Mouse (Mus musculus) heart, adult 11 months (tissue): ENCODE data around the gene St3gal6.

Experiments
- DNase-seq: peaks from one replicate; pipeline ENCODE4 v3.0.0; 2022

St3gal6 gene

DNA sequence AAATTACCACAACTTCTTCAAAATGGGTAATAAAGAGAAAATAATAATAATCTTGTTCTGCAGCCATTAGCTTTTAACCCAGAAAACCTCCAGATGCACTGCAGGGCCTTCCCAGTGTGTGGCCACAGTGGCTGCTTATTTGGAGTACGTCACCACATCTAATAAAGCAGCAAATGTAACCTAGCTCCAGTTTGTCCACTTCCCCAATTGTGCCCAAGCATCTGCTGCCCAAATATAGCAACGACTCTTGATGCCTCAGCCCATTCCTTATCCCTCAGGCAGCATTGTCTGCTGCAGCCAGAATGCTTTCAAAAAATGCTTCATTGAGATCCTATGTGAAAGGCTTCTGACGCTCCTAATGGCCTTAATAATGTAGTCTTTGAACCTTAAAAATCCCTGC, 49.2 kb downstream of the St3gal6 start:
- DNase-seq: peak; percentile 95

DNA sequence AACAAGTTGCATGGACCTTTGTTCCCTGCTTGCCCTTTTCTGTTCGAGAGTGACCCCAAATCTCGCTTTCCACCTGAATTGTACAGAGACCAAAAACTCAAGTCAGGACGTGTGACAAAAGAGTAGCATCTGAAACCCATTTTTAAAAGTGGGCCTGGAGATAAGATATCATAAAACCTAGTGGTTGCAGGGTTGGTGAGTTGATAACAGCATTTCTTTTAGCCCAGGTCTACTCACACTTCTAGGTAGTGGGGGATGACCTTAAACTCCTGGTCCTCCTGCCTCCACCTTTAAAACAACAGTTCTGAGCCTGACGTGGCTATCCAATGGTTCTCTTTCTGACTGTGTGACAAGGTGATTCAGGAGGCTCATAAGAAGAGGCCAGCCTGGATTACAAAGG, 53.2 kb downstream of the St3gal6 start:
- DNase-seq: no peak

DNA sequence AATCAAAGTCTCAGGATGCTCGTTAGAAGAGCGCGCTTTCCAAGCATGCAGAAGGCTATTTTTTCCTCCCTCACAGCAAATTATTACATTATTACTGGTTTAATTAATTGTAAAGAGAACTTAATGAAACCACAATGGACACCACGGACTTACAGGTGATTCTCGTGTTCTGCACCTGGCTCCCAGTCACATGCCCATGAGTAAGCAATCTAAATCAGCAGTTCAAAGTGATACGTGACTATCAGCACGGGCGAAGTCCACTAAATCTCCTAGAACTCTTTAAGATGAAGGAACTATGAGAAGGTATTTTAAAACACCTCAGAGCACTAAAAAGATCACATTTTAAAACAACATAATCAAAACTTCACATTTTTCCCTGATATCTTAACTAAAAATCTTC, 54.0 kb downstream of the St3gal6 start:
- no peak for DNase-seq

DNA sequence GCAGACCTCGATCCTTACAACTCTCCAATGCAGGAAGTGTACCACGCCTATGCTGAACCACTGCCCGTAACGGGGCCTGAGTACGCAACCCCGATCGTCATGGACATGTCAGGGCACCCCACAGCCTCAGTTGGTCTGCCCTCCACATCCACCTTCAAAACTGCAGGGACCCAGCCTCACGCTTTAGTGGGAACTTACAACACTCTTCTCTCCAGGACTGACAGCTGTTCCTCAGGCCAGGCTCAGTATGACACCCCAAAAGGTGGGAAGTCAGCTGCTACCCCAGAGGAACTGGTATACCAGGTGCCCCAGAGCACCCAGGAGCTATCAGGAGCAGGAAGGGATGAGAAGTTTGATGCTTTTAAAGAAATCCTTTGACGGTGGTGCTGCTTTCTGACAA, 58.6 kb downstream of the St3gal6 start:
- peak; percentile 91 for DNase-seq

DNA sequence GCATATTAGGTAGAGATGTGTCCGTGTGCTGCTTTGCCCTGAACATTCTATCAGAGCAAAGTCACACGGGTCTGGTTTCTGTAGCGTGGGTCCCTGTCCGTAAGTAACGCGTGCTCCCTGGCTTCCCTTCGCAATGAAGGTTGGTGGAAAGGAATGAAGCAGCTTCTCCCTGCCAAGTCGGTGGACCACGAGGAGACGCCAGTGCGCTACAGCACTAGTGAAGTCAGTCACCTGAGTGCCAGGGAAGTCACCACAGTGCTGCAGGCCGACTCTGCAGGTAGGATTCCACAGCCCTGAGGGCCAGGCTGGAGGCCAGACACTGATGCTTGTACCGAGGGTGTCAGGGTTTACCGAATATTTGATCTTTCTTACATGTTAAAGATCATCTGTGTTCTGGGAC, 60.0 kb downstream of the St3gal6 start:
- peak; percentile 85 for DNase-seq

DNA sequence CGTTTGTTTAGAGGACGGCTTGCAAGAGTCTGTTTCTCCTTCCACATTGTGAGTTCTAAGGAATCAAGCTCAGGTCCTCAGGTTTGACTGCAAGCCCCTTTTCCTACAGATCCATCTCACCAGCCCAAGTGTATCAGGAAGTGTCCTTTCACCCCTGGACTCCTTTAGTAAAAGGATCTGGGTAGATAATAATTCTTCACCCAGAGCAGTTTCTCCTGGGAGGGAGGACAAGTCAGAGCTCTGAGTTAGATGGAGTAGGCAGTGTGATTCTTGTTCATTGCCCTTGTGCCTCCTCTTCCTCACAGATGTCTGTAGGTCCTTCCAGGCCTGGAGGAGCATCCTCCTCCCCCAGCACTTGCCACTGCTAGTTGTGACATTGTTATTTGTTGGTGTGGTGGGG, 61.5 kb downstream of the St3gal6 start:
- DNase-seq: peak; percentile 78

DNA sequence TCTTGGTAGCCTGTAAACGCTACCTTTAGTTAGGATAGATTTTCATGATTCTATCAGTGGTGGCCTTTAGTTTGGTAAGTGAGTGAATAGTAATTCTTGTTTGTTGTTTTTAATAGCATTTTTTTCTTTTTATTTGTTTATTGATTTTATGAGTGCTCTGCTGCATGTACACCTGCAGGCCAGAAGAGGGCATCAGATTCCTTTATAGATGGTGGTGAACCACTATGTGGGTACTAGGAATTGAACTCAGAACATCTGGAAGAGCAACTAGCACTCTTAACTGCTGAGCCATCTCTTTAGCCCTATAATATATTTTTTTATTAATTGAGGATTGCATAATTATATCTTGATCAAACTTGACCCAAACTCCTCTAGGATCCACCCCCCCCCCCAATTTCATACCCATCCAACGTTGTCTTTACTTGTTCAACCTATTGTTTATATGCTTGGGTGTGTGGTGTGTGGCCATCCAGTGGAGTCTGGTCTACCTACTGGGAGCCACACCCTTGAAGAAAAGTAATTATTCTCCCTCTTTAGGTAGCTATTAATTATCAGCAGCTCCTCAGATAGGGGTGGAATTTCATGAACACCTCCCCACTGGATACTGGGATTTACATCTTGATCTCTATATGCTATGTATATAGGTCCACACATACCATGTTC, 62.1 kb downstream of the St3gal6 start:
- peak; percentile 78 for DNase-seq

DNA sequence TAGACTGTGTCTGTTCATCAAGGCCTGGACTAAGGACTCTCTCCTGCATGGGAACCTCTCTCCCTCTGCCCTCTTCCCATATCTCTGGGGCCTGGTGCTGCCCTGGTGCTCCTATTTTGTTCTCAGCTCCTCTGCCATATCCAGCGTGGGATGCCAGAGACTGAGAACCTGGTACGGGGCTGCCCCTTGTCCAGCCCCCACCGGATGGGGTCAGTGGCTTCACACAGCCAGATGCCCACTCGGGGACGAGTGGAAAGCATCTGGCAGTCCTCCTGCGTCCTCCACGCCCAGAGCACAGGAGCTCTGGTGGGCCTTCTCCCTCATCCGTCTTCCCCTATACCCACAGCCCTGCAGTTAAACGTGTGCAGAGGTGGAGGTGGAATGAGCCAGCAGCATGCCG, 63.7 kb downstream of the St3gal6 start:
- peak; percentile 91 for DNase-seq

DNA sequence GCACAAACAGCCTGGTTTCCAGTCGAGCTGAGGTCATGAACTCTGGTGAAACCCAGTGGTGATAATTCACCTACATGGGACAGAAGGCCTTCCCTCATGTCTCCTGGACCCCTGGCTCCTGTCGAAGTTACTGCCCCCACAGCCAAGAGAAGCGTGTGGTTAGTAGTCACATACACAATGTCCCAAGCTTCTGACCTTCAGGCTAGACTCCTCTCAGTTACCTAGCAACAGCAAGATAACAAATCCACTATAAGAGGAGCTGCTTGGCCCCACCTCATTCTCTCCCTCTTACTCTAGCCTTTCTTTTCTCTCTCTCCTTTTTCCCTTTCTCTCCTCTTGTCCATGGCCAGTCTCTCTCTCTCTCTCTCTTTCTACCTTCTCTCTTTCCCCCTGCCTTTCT, 64.1 kb downstream of the St3gal6 start:
- peak; percentile 93 for DNase-seq

DNA sequence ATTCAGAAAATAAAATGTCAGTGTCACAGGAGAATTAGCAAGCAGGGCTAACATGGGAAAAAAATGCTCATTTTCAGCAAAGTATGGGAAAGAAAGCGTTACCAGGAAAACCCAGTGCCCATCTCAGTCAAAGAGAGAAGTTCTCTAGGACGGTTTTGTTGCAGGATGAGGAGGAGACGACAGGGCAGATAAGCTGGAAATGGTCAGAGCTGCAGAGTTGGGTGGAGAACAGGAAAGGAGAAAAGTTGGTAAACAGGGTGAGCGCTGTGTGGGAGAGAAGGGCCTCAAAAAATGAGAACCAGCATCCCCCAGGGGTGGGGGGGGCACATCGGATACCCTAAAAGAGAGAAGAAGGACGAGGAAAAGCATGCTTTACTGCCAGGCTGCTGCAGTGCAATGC, 67.1 kb downstream of the St3gal6 start:
- no peak for DNase-seq

DNA sequence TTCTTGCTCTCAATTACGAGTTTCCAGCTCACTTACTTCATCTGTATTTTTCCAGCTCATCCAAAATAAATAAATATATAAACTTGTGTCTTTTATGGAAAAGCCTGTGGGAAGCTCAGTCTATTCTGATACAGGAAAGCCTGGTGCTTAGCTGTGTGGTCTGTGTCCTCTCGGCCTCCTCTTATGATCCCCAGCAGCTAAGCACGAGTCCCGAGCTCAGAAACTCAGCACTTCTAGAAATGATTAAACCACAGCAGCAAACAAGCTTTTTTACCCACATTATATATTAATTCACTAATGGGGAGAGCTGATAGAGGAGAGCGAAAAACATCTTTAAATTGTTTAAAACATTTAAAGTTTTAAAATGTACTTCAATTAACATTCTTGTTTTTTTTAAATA, 67.6 kb downstream of the St3gal6 start:
- peak; percentile 37 for DNase-seq

DNA sequence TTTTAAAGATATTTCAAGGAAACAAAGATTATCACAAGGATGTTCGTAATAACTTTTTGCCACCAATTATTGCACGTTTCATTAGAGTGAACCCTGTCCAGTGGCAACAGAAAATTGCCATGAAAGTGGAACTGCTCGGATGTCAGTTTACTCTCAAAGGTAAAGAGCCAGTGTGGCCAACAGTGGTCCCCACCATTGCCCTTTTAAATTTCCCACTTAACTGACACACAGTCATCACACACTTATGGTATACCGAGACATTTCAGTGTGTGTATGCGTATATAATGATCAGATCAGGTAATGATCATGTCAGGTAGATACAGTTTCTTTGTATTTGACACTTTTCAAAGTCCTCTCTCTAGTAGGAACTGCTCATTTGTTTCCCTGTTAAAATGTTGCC, 68.9 kb downstream of the St3gal6 start:
- no peak for DNase-seq

DNA sequence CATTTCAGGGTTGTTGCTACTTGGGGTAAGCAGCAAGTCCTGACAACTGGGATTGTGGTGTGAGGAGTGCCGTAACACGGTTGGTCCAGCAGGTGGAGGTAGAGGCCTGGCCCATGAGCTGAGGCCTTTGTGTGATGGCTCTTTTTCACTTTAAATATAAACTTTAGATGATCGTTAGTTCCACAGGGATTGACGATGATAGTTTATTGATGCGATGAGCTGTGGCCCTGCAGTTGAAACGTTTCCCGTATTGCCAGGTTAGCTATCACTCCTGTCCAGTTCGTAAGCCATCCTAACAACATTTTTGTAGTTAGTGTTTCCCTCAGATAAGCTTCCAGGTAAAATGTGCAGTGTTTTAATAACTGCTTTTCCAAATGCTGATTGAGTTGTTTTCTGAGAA, 69.4 kb downstream of the St3gal6 start:
- peak; percentile 93 for DNase-seq

DNA sequence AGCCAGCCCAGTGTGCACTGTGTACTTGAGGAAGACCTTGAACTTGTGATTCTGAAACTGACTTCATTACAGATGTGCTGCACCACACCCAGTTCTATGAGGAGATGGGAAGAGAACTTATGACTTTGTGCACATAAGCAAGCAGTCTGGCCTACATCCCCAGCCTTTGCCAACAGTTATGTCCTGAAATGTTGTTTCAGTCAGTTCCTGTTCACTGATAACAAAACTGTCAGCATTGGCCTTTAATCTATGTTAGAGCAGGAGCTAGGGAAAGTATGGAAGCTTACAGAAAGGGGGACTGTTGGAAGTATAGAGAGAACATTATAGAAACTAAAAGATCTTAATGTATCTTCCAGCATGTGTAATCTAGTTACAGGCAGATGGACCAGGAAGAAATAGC, 70.2 kb downstream of the St3gal6 start:
- DNase-seq: no peak

DNA sequence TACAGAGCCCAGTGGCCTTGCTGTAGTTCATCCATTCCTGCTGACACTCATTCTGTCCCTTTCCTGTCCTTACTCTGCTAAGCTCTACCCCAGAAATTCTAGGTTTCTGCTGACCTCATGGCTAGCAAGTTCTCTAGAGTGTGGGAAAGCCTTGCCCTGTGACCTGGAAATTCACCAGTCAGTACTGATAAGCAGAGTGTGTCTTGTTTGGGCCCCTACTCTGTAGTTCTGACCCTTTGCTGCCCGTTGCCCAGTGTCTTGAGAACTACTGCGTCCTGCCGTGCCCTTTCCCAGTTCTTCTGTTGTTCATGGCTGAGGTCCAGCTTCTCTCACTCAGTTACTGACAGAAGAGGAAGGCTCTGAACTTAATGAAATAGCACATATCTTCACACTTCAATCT, 70.9 kb downstream of the St3gal6 start:
- peak; percentile 97 for DNase-seq

DNA sequence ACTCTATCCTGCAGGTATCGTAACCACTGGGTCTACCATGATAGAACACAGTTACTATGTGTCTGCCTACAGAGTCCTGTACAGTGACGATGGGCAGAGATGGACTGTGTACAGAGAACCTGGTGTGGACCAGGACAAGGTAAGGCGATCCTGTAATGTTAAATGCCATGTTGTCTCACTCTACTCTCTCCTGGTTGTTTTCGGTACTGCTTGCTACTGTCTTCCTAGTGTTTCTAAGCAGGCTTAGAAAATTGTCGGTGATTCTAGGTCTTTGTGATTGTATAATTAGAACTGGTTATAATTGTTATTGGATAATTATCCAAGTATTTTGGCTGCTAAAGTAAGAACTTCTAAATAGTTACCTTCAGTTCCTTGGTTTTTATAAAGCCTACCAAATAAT, 72.4 kb downstream of the St3gal6 start:
- DNase-seq: no peak

DNA sequence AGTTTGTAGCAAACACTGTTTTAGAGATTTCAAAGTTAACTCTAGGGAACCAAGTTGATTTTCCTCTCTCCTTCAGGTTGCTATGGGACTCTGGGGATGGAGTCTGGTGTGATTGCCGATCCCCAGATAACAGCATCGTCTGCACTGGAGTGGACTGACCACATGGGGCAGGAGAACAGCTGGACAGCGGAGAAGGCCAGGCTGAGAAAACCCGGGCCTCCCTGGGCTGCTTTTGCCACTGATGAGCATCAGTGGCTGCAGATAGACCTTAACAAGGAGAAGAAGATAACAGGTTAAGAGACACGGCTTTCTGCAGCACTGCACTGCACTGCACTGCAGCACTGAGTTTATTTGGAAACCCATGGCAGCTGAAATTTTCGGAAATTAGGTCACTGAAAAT, 73.4 kb downstream of the St3gal6 start:
- peak; percentile 91 for DNase-seq

DNA sequence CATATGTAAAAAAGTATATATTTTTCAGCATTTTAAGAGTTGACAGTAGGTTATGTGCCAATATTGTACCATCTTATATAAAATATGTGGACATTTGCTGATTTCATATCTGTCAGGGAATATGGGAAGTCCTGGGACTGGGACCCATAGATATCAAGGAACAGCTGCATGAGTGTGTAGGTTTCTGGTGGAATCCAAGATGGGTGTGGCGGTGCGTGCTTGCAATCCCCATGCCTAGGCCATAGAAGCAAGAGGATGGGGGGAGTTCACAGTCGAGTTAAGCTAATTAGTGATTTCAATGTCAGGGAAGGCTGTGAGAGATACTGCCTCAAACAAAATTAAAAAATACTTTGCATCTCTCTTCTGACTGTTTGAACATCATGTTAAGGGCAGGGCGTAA, 75.0 kb downstream of the St3gal6 start:
- peak; percentile 73 for DNase-seq

DNA sequence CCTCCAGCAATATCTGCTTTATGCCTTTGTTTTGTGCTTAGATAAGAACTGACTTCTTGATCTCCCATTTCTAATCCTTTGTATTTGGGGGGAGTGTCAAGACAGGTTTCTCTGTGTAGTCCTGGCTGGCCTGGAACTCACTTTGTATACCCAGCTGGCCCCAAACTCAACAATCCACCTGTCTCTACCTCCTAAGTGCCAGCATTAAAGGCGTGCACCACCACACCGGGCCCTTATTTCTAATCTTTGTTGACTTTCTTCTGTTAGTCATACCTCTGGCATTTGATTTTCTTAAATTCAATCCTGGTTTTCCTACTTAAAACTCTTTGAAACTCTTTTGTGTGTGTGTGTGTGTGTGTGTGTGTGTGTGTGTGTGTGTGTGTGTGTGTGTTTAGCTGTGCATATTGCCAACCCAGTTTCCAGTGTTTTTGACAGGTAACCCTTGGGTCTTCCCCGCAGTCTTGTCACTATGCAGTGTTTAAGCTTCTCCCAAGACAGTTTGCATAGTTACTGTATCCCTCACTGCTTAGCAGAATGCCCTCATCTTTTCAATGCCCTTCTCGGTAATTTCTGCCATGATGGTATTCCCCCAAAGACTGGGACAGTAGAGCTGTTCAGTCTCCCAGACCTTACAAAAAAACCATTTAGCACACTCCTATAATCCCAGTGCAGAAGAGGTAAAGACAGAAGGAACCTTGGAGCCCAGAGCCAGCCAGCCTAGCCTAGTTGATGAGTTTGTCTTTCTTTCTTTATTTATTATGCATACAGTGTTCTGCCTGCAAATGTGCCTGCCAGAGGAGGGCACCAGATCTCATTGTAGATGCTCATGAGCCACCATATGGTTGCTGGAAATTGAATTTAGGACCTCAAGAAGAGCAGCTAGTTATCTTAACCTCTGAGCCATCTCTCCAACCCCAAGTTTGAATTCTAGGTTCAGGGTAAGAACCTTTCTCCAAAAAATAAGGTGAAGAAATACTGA, 77.5 kb downstream of the St3gal6 start:
- DNase-seq: peak; percentile 67

DNA sequence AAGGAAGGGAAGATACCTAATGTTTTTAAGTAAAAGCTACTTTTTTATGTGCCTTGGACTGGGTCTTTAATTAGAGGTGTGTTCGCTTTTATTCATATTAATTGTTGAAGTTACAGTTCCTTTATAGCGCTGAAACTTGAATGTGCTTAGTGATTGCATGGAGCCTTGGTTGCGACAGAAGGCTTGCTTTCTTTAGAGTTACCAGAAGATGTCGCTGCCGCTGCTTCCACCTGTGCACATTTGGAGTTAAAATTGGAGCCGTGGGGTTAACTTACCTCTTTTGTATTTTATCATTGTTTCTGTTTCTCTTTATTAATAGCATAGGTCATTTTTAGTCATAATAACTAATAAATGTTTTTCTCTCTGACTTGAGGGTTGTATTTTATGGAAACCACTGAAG, 79.3 kb downstream of the St3gal6 start:
- no peak for DNase-seq

DNA sequence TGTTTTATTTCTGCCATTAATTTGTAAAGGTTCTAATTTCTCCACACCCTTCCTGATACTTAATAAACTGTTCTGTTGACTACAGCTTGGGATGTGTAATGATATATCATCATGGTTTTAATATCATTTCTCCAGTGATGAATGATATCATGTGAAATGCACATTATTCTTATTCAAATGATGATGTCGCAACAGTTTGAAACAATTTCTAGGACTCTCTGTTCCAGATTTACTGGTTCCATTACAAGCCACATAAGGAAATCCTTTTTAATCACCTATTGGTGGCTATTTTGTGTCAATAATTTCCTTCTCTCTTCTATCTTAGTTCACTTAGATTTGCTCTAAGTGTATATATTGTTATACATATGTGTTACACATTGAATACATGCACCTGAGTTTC, 91.7 kb downstream of the St3gal6 start:
- DNase-seq: no peak

DNA sequence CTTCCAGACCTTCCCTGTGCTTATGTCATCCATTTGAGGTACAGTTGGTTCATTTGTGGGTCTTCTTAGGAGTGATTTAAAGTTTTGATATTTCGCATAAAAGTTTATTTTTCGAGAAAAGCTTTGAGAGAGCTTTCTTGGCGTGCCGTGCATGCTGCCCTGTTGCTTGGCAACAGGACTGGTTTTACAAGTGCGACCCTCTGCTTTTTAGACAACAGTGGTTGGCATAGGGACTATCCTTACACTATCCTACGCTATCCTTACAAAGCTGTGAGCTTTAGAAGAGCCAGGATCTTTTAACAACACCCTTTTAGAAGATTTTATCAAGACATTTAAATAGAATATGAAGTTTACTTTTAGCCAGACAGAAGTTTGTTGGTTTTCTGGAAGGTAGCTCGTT, 93.8 kb downstream of the St3gal6 start:
- DNase-seq: no peak

DNA sequence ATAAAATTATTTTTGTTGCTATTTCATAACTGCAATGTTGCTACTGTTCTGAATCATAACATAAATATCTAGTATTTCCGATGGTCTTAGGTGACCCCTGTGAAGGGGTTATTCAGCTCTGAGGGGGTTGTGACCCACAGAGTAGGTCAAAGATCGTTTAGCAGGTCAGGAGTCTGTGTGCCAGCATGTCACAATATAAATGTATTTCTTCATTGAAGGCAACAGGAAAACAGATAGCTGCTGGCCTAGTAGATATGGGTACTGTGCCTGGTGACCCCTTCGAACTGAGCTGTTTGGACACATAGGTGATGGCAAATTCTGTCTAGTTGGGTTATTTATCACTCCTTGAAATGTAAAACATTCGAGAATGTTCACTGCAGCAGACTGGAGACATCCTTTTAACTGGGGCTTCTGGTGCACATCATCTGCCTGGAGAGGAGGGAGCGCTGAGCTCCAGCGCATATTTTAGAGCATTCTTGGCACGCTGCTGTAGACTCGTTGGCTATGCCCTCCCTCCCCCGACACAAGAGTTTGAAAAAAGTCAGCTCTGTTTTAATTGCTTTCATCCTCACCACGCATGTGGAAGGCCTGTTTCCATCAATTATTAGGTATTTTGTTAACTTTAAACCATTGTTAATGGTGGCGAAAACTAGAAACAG, 102.2 kb downstream of the St3gal6 start:
- peak; percentile 95 for DNase-seq
